Mouse (Mus musculus): ENCODE results near the gene Nrxn1.

Nrxn1 gene

GRCm38 (mm10) chr17:90962904-90963531 is 129.9 kb downstream of the Nrxn1 start:
- CTCF ChIA-PET = no interaction called here

GRCm38 (mm10) chr17:90955221-90955620 is 137.7 kb downstream of the Nrxn1 start:
- CTCF ChIA-PET = no interaction called here

GRCm38 (mm10) chr17:90934929-90935328 is 157.9 kb downstream of the Nrxn1 start:
- CTCF ChIA-PET = no interaction called here

GRCm38 (mm10) chr17:90913320-90913719 is 179.6 kb downstream of the Nrxn1 start:
- CTCF ChIA-PET = no interaction called here

GRCm38 (mm10) chr17:90912746-90913145 is 180.1 kb downstream of the Nrxn1 start:
- CTCF ChIA-PET = no interaction called here

- CTCF ChIA-PET = no interaction called here
Observed at GRCm38 (mm10) chr17:90912341-90912740, 180.5 kb downstream of the Nrxn1 start.

- CTCF ChIA-PET = no interaction called here
Observed at GRCm38 (mm10) chr17:90906118-90907093, 186.5 kb downstream of the Nrxn1 start.

- CTCF ChIA-PET = no interaction called here
Observed at GRCm38 (mm10) chr17:90905143-90905542, 187.7 kb downstream of the Nrxn1 start.

- CTCF ChIA-PET = no interaction called here
Observed at GRCm38 (mm10) chr17:90892327-90893259, 200.3 kb downstream of the Nrxn1 start.

- CTCF ChIA-PET = no interaction called here
Observed at GRCm38 (mm10) chr17:90891711-90892110, 201.2 kb downstream of the Nrxn1 start.

- CTCF ChIA-PET = no interaction called here
Observed at GRCm38 (mm10) chr17:90857225-90857624, 235.6 kb downstream of the Nrxn1 start.

GRCm38 (mm10) chr17:90843876-90844275 is 249.0 kb downstream of the Nrxn1 start:
- CTCF ChIA-PET = interaction anchor here (0.7 kb wide), 1 partner anchor 1702 kb away, joined by 3 read pairs; no protein-coding TSS in a partner anchor

- CTCF ChIA-PET = no interaction called here
Observed at GRCm38 (mm10) chr17:90843072-90843611, 249.7 kb downstream of the Nrxn1 start.

GRCm38 (mm10) chr17:90837022-90837414 is 255.9 kb downstream of the Nrxn1 start:
- CTCF ChIA-PET = no interaction called here

- CTCF ChIA-PET = no interaction called here
Observed at GRCm38 (mm10) chr17:90836154-90837021, 256.5 kb downstream of the Nrxn1 start.

- CTCF ChIA-PET = interaction anchor here (0.5 kb wide), 1 partner anchor 805 kb away, joined by 20 read pairs; no protein-coding TSS in a partner anchor
Observed at GRCm38 (mm10) chr17:90818340-90818739, 274.5 kb downstream of the Nrxn1 start.

- CTCF ChIA-PET = interaction anchor here (0.5 kb wide), 1 partner anchor 804 kb away, joined by 20 read pairs; no protein-coding TSS in a partner anchor
Observed at GRCm38 (mm10) chr17:90817898-90818297, 275.0 kb downstream of the Nrxn1 start.

GRCm38 (mm10) chr17:90815306-90815705 is 277.6 kb downstream of the Nrxn1 start:
- CTCF ChIA-PET = no interaction called here

- CTCF ChIA-PET = no interaction called here
Observed at GRCm38 (mm10) chr17:90813760-90814159, 279.1 kb downstream of the Nrxn1 start.

- CTCF ChIA-PET = no interaction called here
Observed at GRCm38 (mm10) chr17:90812485-90812884, 280.4 kb downstream of the Nrxn1 start.
